Mouse (Mus musculus): Measurements from ENCODE around the gene Tmem268. TPM values are rescaled to one million over a fixed set of nuclear protein-coding genes. Genes with fewer than 3 reads are reported as not detected.

Tmem268 gene
- polyA plus RNA-seq, 1 experiment from 2014 or later = 6.6 TPM

DNA sequence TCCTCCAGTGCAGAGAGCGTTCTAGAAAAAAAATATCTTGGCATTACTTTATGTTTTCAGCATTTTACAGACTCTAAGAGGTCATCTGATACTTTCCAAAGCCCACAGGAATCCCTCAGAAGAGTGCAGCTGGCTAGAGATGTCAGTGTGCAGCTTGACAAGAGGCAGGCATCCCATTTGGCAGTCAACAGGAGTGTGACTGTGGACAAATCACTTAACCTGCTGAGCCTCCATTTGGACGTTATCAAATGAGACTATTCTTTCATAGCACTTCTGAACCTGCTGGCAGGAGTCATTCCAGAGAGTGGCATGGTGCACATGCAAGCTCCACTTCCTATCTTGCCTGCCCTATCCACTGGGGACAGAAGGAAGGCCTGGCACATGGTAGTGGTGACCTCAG lies 16.4 kb upstream of the Tmem268 start:
- WGBS = 33% methylated on average over 2 of the region's 2 CpGs

GRCm38 (mm10) chr4:63543746-63544493 lies 14.7 kb upstream of the Tmem268 start:
- H3K4me2 ChIP-seq (ENCODE audit: low read depth, low read length) = peak overlapping the region; percentile 48
- H3K4me1 ChIP-seq (ENCODE audit: control insufficient read depth, insufficient read depth, low read length) = peaks cover 20% of the 10 kb centered on the region
- H3K27ac ChIP-seq (ENCODE audit: low read length) = peak overlapping the region; percentile 43; the same call in 1 of the 2 replicates
- ATAC-seq (ENCODE audit: insufficient read depth, low FRiP score) = peak; percentile 39
- H3K9me3 ChIP-seq (replicated peaks; ENCODE audit: control insufficient read depth, low read length) = no peaks in the 10 kb centered on the region
- peaks cover 2% of the 10 kb centered on the region; the same call in 1 of the 2 replicates for H3K36me3 ChIP-seq (ENCODE audit: control insufficient read depth, insufficient read depth, low read length)
- H3K27me3 ChIP-seq (ENCODE audit: control insufficient read depth, insufficient read depth, low read length) = no peaks in the 10 kb centered on the region
- H3K4me3 ChIP-seq (replicated peaks; ENCODE audit: low read length) = peak overlapping the region; percentile 28
- H3K9ac ChIP-seq (ENCODE audit: low read length) = peak overlapping the region; percentile 51; the same call in 1 of the 2 replicates
- WGBS = 42% methylated on average over 10 of the region's 10 CpGs

More for the DNA sequence above, 16.4 kb upstream of the Tmem268 start:
- H3K4me3 ChIP-seq (replicated peaks; ENCODE audit: low read length) = no peak overlapping the region
- no peaks in the 10 kb centered on the region for H3K9me3 ChIP-seq (replicated peaks; ENCODE audit: control insufficient read depth, low read length)
- H3K36me3 ChIP-seq (ENCODE audit: control insufficient read depth, insufficient read depth, low read length) = no peaks in the 10 kb centered on the region
- no peak overlapping the region for H3K4me2 ChIP-seq (ENCODE audit: low read depth, low read length)
- no peak overlapping the region for H3K27ac ChIP-seq (ENCODE audit: low read length)
- no peak for ATAC-seq (ENCODE audit: insufficient read depth, low FRiP score)
- H3K27me3 ChIP-seq (ENCODE audit: control insufficient read depth, insufficient read depth, low read length) = no peaks in the 10 kb centered on the region
- H3K9ac ChIP-seq (ENCODE audit: low read length) = no peak overlapping the region
- H3K4me1 ChIP-seq (ENCODE audit: control insufficient read depth, insufficient read depth, low read length) = peaks cover 20% of the 10 kb centered on the region

GRCm38 (mm10) chr4:63544494-63545230 lies 13.9 kb upstream of the Tmem268 start, which contains the start of gene Atp6v1g1:
Gene Atp6v1g1 (plus strand): TSS chr4:63544772.
- Histone ChIP-seq H3K4me2 (ENCODE audit: low read depth, low read length) (peak within 1 kb of the TSS; percentile 73), H3K27ac (ENCODE audit: low read length) (peak within 1 kb of the TSS; percentile 80), H3K4me1 (ENCODE audit: control insufficient read depth, insufficient read depth, low read length) (peaks cover 20% of the 10 kb centered on the region), H3K27me3 (ENCODE audit: control insufficient read depth, insufficient read depth, low read length) (no peaks in the 10 kb centered on the region), H3K4me3 (replicated peaks; ENCODE audit: low read length) (peak within 1 kb of the TSS; percentile 79), H3K9ac (ENCODE audit: low read length) (peak within 1 kb of the TSS; percentile 90), H3K36me3 (ENCODE audit: control insufficient read depth, insufficient read depth, low read length) (peaks cover 9% of the 10 kb centered on the region), H3K9me3 (replicated peaks; ENCODE audit: control insufficient read depth, low read length) (no peaks in the 10 kb centered on the region)
- peak; percentile 96 for ATAC-seq (ENCODE audit: insufficient read depth, low FRiP score)
- WGBS = under 1% methylated on average over 54 of the region's 57 CpGs

- no peak for ATAC-seq (ENCODE audit: insufficient read depth, low FRiP score)
- Histone ChIP-seq H3K4me1 (ENCODE audit: control insufficient read depth, insufficient read depth, low read length) (peaks cover 20% of the 10 kb centered on the region), H3K4me3 (replicated peaks; ENCODE audit: low read length) (peak overlapping the region; percentile 79), H3K9me3 (replicated peaks; ENCODE audit: control insufficient read depth, low read length) (no peaks in the 10 kb centered on the region), H3K27me3 (ENCODE audit: control insufficient read depth, insufficient read depth, low read length) (no peaks in the 10 kb centered on the region), H3K4me2 (ENCODE audit: low read depth, low read length) (peak overlapping the region; percentile 73), H3K36me3 (ENCODE audit: control insufficient read depth, insufficient read depth, low read length) (peaks cover 9% of the 10 kb centered on the region), H3K9ac (ENCODE audit: low read length) (peak overlapping the region; percentile 90), H3K27ac (ENCODE audit: low read length) (peak overlapping the region; percentile 80)
- WGBS = 15% methylated on average over 26 of the region's 26 CpGs
These were observed 13.2 kb upstream of the Tmem268 start for GRCm38 (mm10) chr4:63545231-63545958.

DNA sequence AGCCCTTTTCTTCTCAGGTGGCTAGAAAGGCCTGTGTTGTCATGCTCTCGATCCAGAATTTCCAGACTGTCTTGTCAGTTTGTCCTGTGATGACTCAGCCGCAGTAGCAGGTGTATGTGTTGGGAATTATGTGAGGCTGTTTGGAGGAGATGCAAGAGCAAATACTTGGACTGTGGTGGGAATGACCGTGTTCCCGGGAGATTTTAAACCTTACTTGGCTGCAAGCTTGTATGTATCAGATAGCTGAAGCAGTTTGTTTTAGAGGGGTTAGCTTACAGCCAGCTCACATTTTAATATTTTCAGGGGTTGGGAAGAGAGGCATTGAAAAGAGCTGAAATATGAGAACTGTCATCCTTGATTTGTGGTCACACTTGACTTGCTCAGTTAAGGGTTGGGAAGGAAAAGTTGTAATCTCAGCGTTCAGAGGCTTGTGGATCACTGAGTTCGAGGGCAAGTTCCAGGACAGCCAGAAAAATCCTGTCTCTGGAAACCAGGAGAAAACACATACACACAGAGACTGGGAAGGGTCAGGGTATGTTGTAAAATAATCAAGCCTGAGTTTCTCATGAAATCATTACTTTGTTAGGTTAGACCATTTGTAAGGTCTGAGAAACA lies 12.0 kb upstream of the Tmem268 start:
- peak overlapping the region; percentile 73 for H3K4me2 ChIP-seq (ENCODE audit: low read depth, low read length)
- 0 out of 2 replicates have a peak overlapping the region, but pooled peaks have one; percentile 17 for H3K9ac ChIP-seq (ENCODE audit: low read length)
- no peaks in the 10 kb centered on the region for H3K27me3 ChIP-seq (ENCODE audit: control insufficient read depth, insufficient read depth, low read length)
- ATAC-seq (ENCODE audit: insufficient read depth, low FRiP score) = no peak
- H3K36me3 ChIP-seq (ENCODE audit: control insufficient read depth, insufficient read depth, low read length) = peaks cover 12% of the 10 kb centered on the region
- H3K4me3 ChIP-seq (replicated peaks; ENCODE audit: low read length) = peak overlapping the region; percentile 79
- WGBS = 64% methylated on average over 6 of the region's 6 CpGs
- H3K4me1 ChIP-seq (ENCODE audit: control insufficient read depth, insufficient read depth, low read length) = peaks cover 20% of the 10 kb centered on the region
- H3K27ac ChIP-seq (ENCODE audit: low read length) = no peak overlapping the region; the same call in 1 of the 2 replicates
- no peaks in the 10 kb centered on the region for H3K9me3 ChIP-seq (replicated peaks; ENCODE audit: control insufficient read depth, low read length)

DNA sequence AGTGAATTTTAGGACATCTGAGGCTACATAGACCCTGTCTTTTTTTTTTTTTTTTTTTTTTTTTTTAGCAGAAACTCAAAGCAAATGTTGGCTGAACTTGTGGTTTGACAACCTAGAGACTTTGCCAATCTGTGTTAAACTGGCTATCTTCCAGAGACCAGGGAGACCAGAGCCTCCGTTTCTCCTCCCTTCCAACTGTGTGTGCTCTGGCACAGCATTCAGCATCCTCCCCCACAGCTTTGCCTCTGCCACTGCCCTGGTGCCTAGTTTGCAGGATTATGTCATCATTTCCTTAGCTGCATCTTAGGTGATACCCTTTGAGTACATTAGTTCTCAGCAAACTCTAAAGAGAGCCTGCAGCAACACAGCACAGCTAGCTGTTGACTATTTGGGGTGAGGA lies 10.8 kb upstream of the Tmem268 start:
- Histone ChIP-seq H3K4me2 (ENCODE audit: low read depth, low read length) (no peak overlapping the region), H3K4me1 (ENCODE audit: control insufficient read depth, insufficient read depth, low read length) (peaks cover 20% of the 10 kb centered on the region), H3K27ac (ENCODE audit: low read length) (no peak overlapping the region), H3K27me3 (ENCODE audit: control insufficient read depth, insufficient read depth, low read length) (no peaks in the 10 kb centered on the region), H3K4me3 (replicated peaks; ENCODE audit: low read length) (no peak overlapping the region), H3K9ac (ENCODE audit: low read length) (no peak overlapping the region), H3K9me3 (replicated peaks; ENCODE audit: control insufficient read depth, low read length) (no peaks in the 10 kb centered on the region), H3K36me3 (ENCODE audit: control insufficient read depth, insufficient read depth, low read length) (peaks cover 25% of the 10 kb centered on the region)
- 61% methylated on average over 1 of the region's 1 CpGs for WGBS
- no peak for ATAC-seq (ENCODE audit: insufficient read depth, low FRiP score)

GRCm38 (mm10) chr4:63548491-63548890 lies 10.1 kb upstream of the Tmem268 start:
- H3K27me3 ChIP-seq (ENCODE audit: control insufficient read depth, insufficient read depth, low read length) = no peaks in the 10 kb centered on the region
- H3K4me2 ChIP-seq (ENCODE audit: low read depth, low read length) = no peak overlapping the region
- no peak for ATAC-seq (ENCODE audit: insufficient read depth, low FRiP score)
- H3K27ac ChIP-seq (ENCODE audit: low read length) = no peak overlapping the region
- H3K4me1 ChIP-seq (ENCODE audit: control insufficient read depth, insufficient read depth, low read length) = peaks cover 20% of the 10 kb centered on the region
- no peak overlapping the region for H3K9ac ChIP-seq (ENCODE audit: low read length)
- no peaks in the 10 kb centered on the region for H3K9me3 ChIP-seq (replicated peaks; ENCODE audit: control insufficient read depth, low read length)
- H3K36me3 ChIP-seq (ENCODE audit: control insufficient read depth, insufficient read depth, low read length) = peaks cover 26% of the 10 kb centered on the region
- no peak overlapping the region for H3K4me3 ChIP-seq (replicated peaks; ENCODE audit: low read length)
- WGBS = 83% methylated on average over 3 of the region's 3 CpGs

- ATAC-seq (ENCODE audit: insufficient read depth, low FRiP score) = no peak
- Histone ChIP-seq H3K9me3 (replicated peaks; ENCODE audit: control insufficient read depth, low read length) (no peaks in the 10 kb centered on the region), H3K4me3 (replicated peaks; ENCODE audit: low read length) (no peak overlapping the region), H3K4me1 (ENCODE audit: control insufficient read depth, insufficient read depth, low read length) (peaks cover 9% of the 10 kb centered on the region), H3K36me3 (ENCODE audit: control insufficient read depth, insufficient read depth, low read length) (peaks cover 26% of the 10 kb centered on the region), H3K4me2 (ENCODE audit: low read depth, low read length) (no peak overlapping the region), H3K27me3 (ENCODE audit: control insufficient read depth, insufficient read depth, low read length) (no peaks in the 10 kb centered on the region), H3K9ac (ENCODE audit: low read length) (no peak overlapping the region), H3K27ac (ENCODE audit: low read length) (no peak overlapping the region)
- WGBS = 94% methylated on average over 3 of the region's 3 CpGs
These were observed 7.7 kb upstream of the Tmem268 start for GRCm38 (mm10) chr4:63550908-63551307.

Data from stomach, embryonic 16.5 days (tissue).